Mouse (Mus musculus) heart, adult 10 weeks (tissue): ENCODE results near the gene Rps3a1. TPM values are rescaled to one million over a fixed set of nuclear protein-coding genes. Genes with fewer than 3 reads are reported as not detected.

Experiments
- polyA plus RNA-seq: library from polyadenylated mRNA; stranded (reverse); fragments of 350-450 nt; fragmentation: Illumina TruSeq; extraction: RNeasy Lipid Tissue Mini Kit (QIAGEN cat#74804); gene quantifications from one replicate; pipeline ENCODE4 v1.2.3, GENCODE M21; 2014; ENCODE audit warnings: low read depth, low replicate concordance

Gene Rps3a1
- 954 TPM for polyA plus RNA-seq

GRCm38 (mm10) chr3:86142263-86142933 lies at the start of gene Rps3a1:
TSS of gene Rps3a1 (minus strand) at chr3:86142702.

Other genes with a start within 250 kb of the Rps3a1 start
- 10.2 TPM for gene Sh3d19, start 171.6 kb downstream of the Rps3a1 start, polyA plus RNA-seq
- not detected for gene Prss48, start 140.2 kb downstream of the Rps3a1 start, polyA plus RNA-seq
- gene Lrba, start 82.0 kb upstream of the Rps3a1 start, polyA plus RNA-seq: 16.9 TPM